Mouse (Mus musculus): Measurements from ENCODE around the gene Fam204a.

The Fam204a gene

GRCm38 (mm10) chr19:60160611-60161274 is 65.8 kb downstream of the Fam204a start:
- peak; percentile 65 to 87 for DNase-seq (ENCODE audit: low spot score in 2 of 2)

- DNase-seq (ENCODE audit: low spot score in 2 of 2): no peak
Observed at GRCm38 (mm10) chr19:60159827-60160226, 66.7 kb downstream of the Fam204a start.

GRCm38 (mm10) chr19:60155266-60155665 is 71.2 kb downstream of the Fam204a start:
- DNase-seq (ENCODE audit: low spot score in 2 of 2): no peak

- no peak for DNase-seq (ENCODE audit: low spot score in 2 of 2)
Observed at GRCm38 (mm10) chr19:60153096-60153495, 73.4 kb downstream of the Fam204a start.

GRCm38 (mm10) chr19:60150056-60150455 is 76.4 kb downstream of the Fam204a start:
- DNase-seq (ENCODE audit: low spot score in 2 of 2): no peak

GRCm38 (mm10) chr19:60149078-60149960 is 77.2 kb downstream of the Fam204a start:
- no peak for DNase-seq (ENCODE audit: low spot score in 2 of 2)

Measured in thymus, postnatal 10 days (tissue).